Mouse (Mus musculus): Measurements from ENCODE around the gene Arhgap25. TPM values are rescaled to one million over a fixed set of nuclear protein-coding genes. Genes with fewer than 3 reads are reported as not detected.
"Not testable (repeated sequence)": the region's sequence is repeated elsewhere in the genome, so short reads cannot be mapped to it uniquely, and the experiment has no call there.

The Arhgap25 gene
- polyA plus RNA-seq, 1 experiment: 2.3 TPM

GRCm38 (mm10) chr6:87503976-87504375, 29.1 kb downstream of the Arhgap25 start:
- DNase-seq (ENCODE audit: low spot score): no peak

- no peak for DNase-seq (ENCODE audit: low spot score)
Observed at GRCm38 (mm10) chr6:87503536-87503935, 29.5 kb downstream of the Arhgap25 start.

GRCm38 (mm10) chr6:87502831-87503286, 30.2 kb downstream of the Arhgap25 start:
- DNase-seq (ENCODE audit: low spot score): no peak

- no peak for DNase-seq (ENCODE audit: low spot score)
Observed at GRCm38 (mm10) chr6:87502411-87502810, 30.6 kb downstream of the Arhgap25 start.

- no peak for DNase-seq (ENCODE audit: low spot score)
Observed at GRCm38 (mm10) chr6:87500696-87501095, 32.4 kb downstream of the Arhgap25 start.

GRCm38 (mm10) chr6:87499791-87500190, 33.3 kb downstream of the Arhgap25 start:
- DNase-seq (ENCODE audit: low spot score): no peak

GRCm38 (mm10) chr6:87496143-87496542, 36.9 kb downstream of the Arhgap25 start:
- DNase-seq (ENCODE audit: low spot score): no peak

GRCm38 (mm10) chr6:87494339-87494738, 38.7 kb downstream of the Arhgap25 start:
- no peak for DNase-seq (ENCODE audit: low spot score)

- no peak for DNase-seq (ENCODE audit: low spot score)
Observed at GRCm38 (mm10) chr6:87487657-87488426, 45.2 kb downstream of the Arhgap25 start.

- DNase-seq (ENCODE audit: low spot score): no peak
Observed at GRCm38 (mm10) chr6:87484806-87485205, 48.3 kb downstream of the Arhgap25 start.

GRCm38 (mm10) chr6:87483900-87484289, 49.2 kb downstream of the Arhgap25 start:
- no peak for DNase-seq (ENCODE audit: low spot score)

- no peak for DNase-seq (ENCODE audit: low spot score)
Observed at GRCm38 (mm10) chr6:87483224-87483899, 49.7 kb downstream of the Arhgap25 start.

- no peak for DNase-seq (ENCODE audit: low spot score)
Observed at GRCm38 (mm10) chr6:87479291-87479999, 53.6 kb downstream of the Arhgap25 start.

- no peak for DNase-seq (ENCODE audit: low spot score)
Observed at GRCm38 (mm10) chr6:87478847-87479246, 54.2 kb downstream of the Arhgap25 start.

- no peak for DNase-seq (ENCODE audit: low spot score)
Observed at GRCm38 (mm10) chr6:87475223-87475622, 57.8 kb downstream of the Arhgap25 start.

- DNase-seq (ENCODE audit: low spot score): not testable (repeated sequence)
Observed at GRCm38 (mm10) chr6:87470098-87470497, 63.0 kb downstream of the Arhgap25 start.

- no peak for DNase-seq (ENCODE audit: low spot score)
Observed at GRCm38 (mm10) chr6:87468372-87468771, 64.7 kb downstream of the Arhgap25 start.

GRCm38 (mm10) chr6:87467373-87467772, 65.7 kb downstream of the Arhgap25 start:
- no peak for DNase-seq (ENCODE audit: low spot score)

GRCm38 (mm10) chr6:87466221-87466620, 66.8 kb downstream of the Arhgap25 start:
- peak; percentile 45 for DNase-seq (ENCODE audit: low spot score)

- DNase-seq (ENCODE audit: low spot score): no peak
Observed at GRCm38 (mm10) chr6:87455507-87455906, 77.6 kb downstream of the Arhgap25 start.

GRCm38 (mm10) chr6:87451771-87452170, 81.3 kb downstream of the Arhgap25 start:
- DNase-seq (ENCODE audit: low spot score): no peak

GRCm38 (mm10) chr6:87451016-87451415, 82.0 kb downstream of the Arhgap25 start:
- DNase-seq (ENCODE audit: low spot score): no peak

Measured in urinary bladder, adult 2 months (tissue).